Mouse (Mus musculus) midbrain, embryonic 12.5 days (tissue): ENCODE measurements around the gene Fez1. TPM values are rescaled to one million over a fixed set of nuclear protein-coding genes. Genes with fewer than 3 reads are reported as not detected.

Experiments
- ATAC-seq: fragments of 200-750 bp; cut with Nextera tagmentation; 2 replicates; pipeline ENCODE4 v1.8.0; 2017; ENCODE audit warnings: low read depth, moderate TSS enrichment, moderate library complexity; ENCODE audit not compliant: low FRiP score
- H3K27ac ChIP-seq: fragments of 300-500 bp; sonication (generic); replicated peaks from 2 replicates; pipeline ENCODE4 v1.5.1; 2016; ENCODE audit warnings: mild to moderate bottlenecking
- H3K27me3 ChIP-seq: fragments of 300-500 bp; sonication (generic); 2 replicates; pipeline ENCODE4 v1.6.1; 2016; ENCODE audit warnings: mild to moderate bottlenecking
- H3K36me3 ChIP-seq: fragments of 300-500 bp; sonication (generic); 2 replicates; pipeline ENCODE4 v1.6.1; 2016
- H3K4me1 ChIP-seq: fragments of 300-500 bp; sonication (generic); 2 replicates; pipeline ENCODE4 v1.6.1; 2016
- H3K4me2 ChIP-seq: fragments of 300-500 bp; sonication (generic); replicated peaks from 2 replicates; pipeline ENCODE4 v1.6.1; 2016; ENCODE audit warnings: mild to moderate bottlenecking, moderate library complexity
- H3K4me3 ChIP-seq: fragments of 300-500 bp; sonication (generic); 2 replicates; pipeline ENCODE4 v1.5.1; 2016; ENCODE audit warnings: mild to moderate bottlenecking
- H3K9ac ChIP-seq: fragments of 300-500 bp; sonication (generic); replicated peaks from 2 replicates; pipeline ENCODE4 v1.6.1; 2016; ENCODE audit warnings: mild to moderate bottlenecking, moderate library complexity
- H3K9me3 ChIP-seq: fragments of 300-500 bp; sonication (generic); 2 replicates; pipeline ENCODE4 v1.6.1; 2016; ENCODE audit warnings: mild to moderate bottlenecking
- WGBS: fragments of 180-500 bp; shearing (Covaris S2); methylation state at CpG from one replicate; pipeline ENCODE4 v1.1.7; 2016; 5-methylcytosine and 5-hydroxymethylcytosine counted together
- polyA plus RNA-seq: library from polyadenylated mRNA; unstranded; fragments of >200 nt; fragmentation: Nextera tagmentation; extraction: Ambion mirVana; gene quantifications from 2 replicates; pipeline ENCODE4 v1.2.1, GENCODE M21; 2016

Fez1 gene
- polyA plus RNA-seq, 1 experiment from 2014 or later, result 452 TPM

DNA sequence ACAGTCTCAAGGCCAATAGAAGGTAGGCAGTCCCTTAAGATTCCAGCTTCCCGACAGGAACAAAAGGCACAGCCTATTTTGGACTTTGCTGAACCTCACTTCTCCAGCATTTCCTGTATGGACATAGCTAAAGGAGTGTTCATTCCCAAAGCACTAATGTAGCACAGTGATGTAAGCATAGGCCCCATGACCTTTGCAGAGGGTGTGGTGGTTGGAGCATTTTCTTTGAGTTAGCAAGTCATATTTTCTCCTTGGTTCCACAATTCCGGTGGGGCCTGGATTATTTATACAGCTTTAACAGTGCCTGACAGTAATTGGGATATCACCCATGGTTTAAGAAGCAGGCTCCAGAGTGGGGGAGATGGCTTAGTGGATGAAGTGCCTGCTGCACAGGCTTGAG, 27.0 kb downstream of the Fez1 start:
- peaks cover 88% of the 10 kb centered on the region for H3K36me3 ChIP-seq
- H3K9me3 ChIP-seq, result no peaks in the 10 kb centered on the region
- H3K9ac ChIP-seq, result no peak overlapping the region
- H3K4me2 ChIP-seq, result no peak overlapping the region
- H3K27me3 ChIP-seq, result no peaks in the 10 kb centered on the region
- ATAC-seq, result no peak
- 89% methylated on average over 2 of the region's 2 CpGs for WGBS
- no peak overlapping the region for H3K4me3 ChIP-seq
- no peak overlapping the region for H3K27ac ChIP-seq
- no peaks in the 10 kb centered on the region for H3K4me1 ChIP-seq

- 68% methylated on average over 1 of the region's 1 CpGs for WGBS
- H3K9ac ChIP-seq, result no peak overlapping the region
- H3K4me2 ChIP-seq, result no peak overlapping the region
- no peak for ATAC-seq
- no peaks in the 10 kb centered on the region for H3K27me3 ChIP-seq
- H3K27ac ChIP-seq, result no peak overlapping the region
- peaks cover 77% of the 10 kb centered on the region for H3K36me3 ChIP-seq
- no peak overlapping the region for H3K4me3 ChIP-seq
- no peaks in the 10 kb centered on the region for H3K9me3 ChIP-seq
- no peaks in the 10 kb centered on the region for H3K4me1 ChIP-seq
These were observed 28.4 kb downstream of the Fez1 start for GRCm38 (mm10) chr9:36850091-36850490.

- Histone ChIP-seq H3K27ac (no peak overlapping the region), H3K27me3 (no peaks in the 10 kb centered on the region), H3K36me3 (peaks cover 74% of the 10 kb centered on the region), H3K9ac (no peak overlapping the region), H3K9me3 (no peaks in the 10 kb centered on the region), H3K4me1 (peaks cover 4% of the 10 kb centered on the region), H3K4me2 (no peak overlapping the region), H3K4me3 (no peak overlapping the region)
- 96% methylated on average over 2 of the region's 2 CpGs for WGBS
- no peak for ATAC-seq
These were observed 30.5 kb downstream of the Fez1 start for GRCm38 (mm10) chr9:36852175-36852574.

- no peaks in the 10 kb centered on the region for H3K9me3 ChIP-seq
- H3K9ac ChIP-seq, result no peak overlapping the region
- H3K4me2 ChIP-seq, result no peak overlapping the region
- WGBS, result 78% methylated on average over 2 of the region's 2 CpGs
- H3K27ac ChIP-seq, result no peak overlapping the region
- ATAC-seq, result no peak
- H3K36me3 ChIP-seq, result peaks cover 66% of the 10 kb centered on the region
- H3K27me3 ChIP-seq, result no peaks in the 10 kb centered on the region
- H3K4me3 ChIP-seq, result no peak overlapping the region
- peaks cover 15% of the 10 kb centered on the region for H3K4me1 ChIP-seq
These were observed 34.7 kb downstream of the Fez1 start for GRCm38 (mm10) chr9:36856351-36856750.

- no peak overlapping the region for H3K4me3 ChIP-seq
- no peak overlapping the region for H3K9ac ChIP-seq
- H3K36me3 ChIP-seq, result peaks cover 65% of the 10 kb centered on the region
- peaks cover 15% of the 10 kb centered on the region for H3K4me1 ChIP-seq
- no peaks in the 10 kb centered on the region for H3K27me3 ChIP-seq
- H3K9me3 ChIP-seq, result no peaks in the 10 kb centered on the region
- no peak overlapping the region for H3K4me2 ChIP-seq
- peak; percentile 52; the same call in 1 of the 2 replicates for ATAC-seq
- WGBS, result 18% methylated on average over 8 of the region's 8 CpGs
- peak overlapping the region; percentile 61; the same call in 1 of the 2 replicates for H3K27ac ChIP-seq
These were observed 35.9 kb downstream of the Fez1 start for GRCm38 (mm10) chr9:36857476-36858117.

DNA sequence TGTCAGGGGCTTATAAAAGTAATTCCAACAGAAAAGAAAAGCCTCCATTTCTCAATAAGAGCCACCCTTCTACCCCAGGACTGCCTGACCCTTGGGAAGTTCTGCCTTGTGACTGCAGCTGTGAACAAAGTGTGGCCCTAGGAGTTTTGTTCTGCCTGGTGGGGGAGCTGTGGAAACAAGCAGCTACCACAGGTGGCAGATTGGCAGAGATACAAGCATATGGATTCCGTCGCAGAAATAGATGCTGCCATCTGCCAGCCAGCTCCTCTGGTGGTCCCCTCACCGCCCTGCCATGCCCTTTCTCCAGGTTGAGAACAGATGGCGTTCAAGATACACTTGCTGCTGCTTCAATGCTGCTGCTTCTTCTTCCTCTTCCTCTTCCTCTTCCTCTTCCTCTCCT, 37.0 kb downstream of the Fez1 start:
- Histone ChIP-seq H3K9me3 (no peaks in the 10 kb centered on the region), H3K27me3 (no peaks in the 10 kb centered on the region), H3K27ac (no peak overlapping the region), H3K4me3 (no peak overlapping the region), H3K36me3 (peaks cover 74% of the 10 kb centered on the region), H3K4me1 (peaks cover 15% of the 10 kb centered on the region), H3K4me2 (no peak overlapping the region), H3K9ac (no peak overlapping the region)
- 0 out of 2 replicates have a peak, but pooled peaks have one; percentile 23 for ATAC-seq
- WGBS, result 32% methylated on average over 4 of the region's 4 CpGs

DNA sequence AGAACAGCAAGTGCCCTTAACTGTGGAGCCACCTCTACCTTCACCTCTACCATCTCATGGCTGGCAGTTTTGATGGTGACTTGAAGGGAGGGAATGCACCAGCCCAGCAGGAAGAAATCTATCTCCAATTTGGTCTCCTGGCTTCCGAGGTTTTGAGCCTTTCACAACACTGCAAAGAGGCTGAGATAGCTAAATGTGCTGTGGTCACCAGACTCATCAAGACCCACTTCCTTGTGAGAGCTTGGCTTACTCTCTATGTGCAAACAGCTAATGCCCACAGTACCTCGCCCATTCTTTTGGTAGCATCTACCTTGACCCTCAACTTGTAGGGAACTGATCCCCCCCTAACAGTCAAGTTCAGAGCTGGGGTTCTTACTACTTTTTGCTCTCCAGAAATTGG, 40.9 kb downstream of the Fez1 start:
- Histone ChIP-seq H3K4me1 (peaks cover 7% of the 10 kb centered on the region), H3K4me2 (no peak overlapping the region), H3K36me3 (peaks cover 87% of the 10 kb centered on the region), H3K27me3 (no peaks in the 10 kb centered on the region), H3K4me3 (no peak overlapping the region), H3K27ac (no peak overlapping the region), H3K9me3 (no peaks in the 10 kb centered on the region), H3K9ac (no peak overlapping the region)
- 94% methylated on average over 2 of the region's 2 CpGs for WGBS
- no peak for ATAC-seq

DNA sequence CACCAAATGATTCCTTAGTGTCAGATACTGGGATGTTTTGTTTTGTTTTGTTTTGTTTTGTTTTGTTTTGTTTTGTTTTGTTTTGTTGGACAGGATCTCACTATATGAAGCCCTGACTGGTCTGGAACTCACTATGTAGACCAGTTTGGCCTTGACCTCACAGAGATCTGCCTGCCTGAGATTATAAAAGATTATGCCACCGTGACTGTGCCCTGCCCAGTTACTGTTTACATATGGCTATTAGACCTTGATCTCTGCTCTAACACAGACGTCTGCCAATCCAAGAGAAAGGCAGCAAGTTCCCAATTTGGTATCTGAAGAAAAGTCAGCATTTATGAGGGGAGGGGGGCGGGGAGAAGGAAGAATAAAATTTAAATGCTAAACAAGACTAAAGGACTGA, 42.0 kb downstream of the Fez1 start:
- peaks cover 92% of the 10 kb centered on the region for H3K36me3 ChIP-seq
- no peaks in the 10 kb centered on the region for H3K27me3 ChIP-seq
- H3K27ac ChIP-seq, result no peak overlapping the region
- WGBS, result 70% methylated on average over 3 of the region's 3 CpGs
- 0 out of 2 replicates have a peak, but pooled peaks cover 2% of the 10 kb centered on the region for H3K4me1 ChIP-seq
- no peaks in the 10 kb centered on the region for H3K9me3 ChIP-seq
- no peak overlapping the region for H3K4me3 ChIP-seq
- H3K4me2 ChIP-seq, result no peak overlapping the region
- no peak for ATAC-seq
- H3K9ac ChIP-seq, result no peak overlapping the region

DNA sequence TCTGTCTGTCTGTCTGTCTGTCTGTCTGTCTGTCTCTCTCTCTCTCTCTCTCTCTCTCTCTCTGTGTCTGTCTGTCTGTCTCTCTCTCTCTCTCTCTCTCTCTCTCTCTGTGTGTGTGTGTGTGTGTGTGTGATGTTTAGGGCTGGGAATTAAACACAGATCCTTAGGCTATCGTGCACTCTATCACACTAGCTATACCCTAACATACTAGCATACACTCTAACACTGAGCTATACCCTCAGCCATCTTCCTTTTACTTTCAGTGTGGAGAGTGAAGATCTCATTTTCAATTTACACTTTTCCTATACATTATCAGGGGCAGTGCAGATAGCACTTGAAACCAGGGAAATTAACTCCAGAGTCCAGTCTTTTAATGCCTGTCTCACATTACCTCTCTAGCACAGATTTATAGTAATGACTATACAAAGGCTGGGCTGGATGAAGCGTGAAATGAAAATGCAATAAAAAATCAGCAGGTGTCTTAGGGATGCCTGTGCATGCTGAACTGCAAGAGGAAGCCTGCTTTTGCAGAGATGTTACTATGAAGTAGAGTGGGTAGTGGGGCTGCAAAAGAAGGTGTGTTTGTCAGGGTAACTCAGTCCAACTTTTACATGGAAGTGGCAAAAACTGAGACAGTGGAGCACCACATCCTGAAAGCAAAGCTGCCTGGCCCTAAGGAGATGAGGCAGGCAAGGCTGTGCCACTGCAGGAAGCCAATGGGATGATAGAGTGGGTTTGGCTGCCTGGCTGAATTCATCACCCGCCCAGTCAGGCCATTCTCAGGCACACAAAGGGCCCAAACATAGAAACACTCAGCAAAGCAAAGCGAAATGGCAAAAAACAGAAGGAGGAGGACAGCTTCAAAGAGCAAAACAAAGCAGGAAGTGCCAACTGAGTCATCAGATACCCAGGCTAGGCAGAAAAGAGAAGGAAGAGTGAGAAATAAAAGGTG, 43.5 kb downstream of the Fez1 start:
- Histone ChIP-seq H3K4me2 (no peak overlapping the region), H3K4me3 (no peak overlapping the region), H3K4me1 (no peaks in the 10 kb centered on the region), H3K36me3 (peaks cover 94% of the 10 kb centered on the region), H3K27me3 (no peaks in the 10 kb centered on the region), H3K27ac (0 out of 2 replicates have a peak overlapping the region, but pooled peaks have one; percentile 15), H3K9me3 (no peaks in the 10 kb centered on the region), H3K9ac (no peak overlapping the region)
- peak; percentile 9; the same call in 1 of the 2 replicates for ATAC-seq
- 53% methylated on average over 4 of the region's 4 CpGs for whole genome bisulfite sequencing

GRCm38 (mm10) chr9:36868662-36869061, 47.0 kb downstream of the Fez1 start:
- H3K9me3 ChIP-seq, result no peaks in the 10 kb centered on the region
- 96% methylated on average over 6 of the region's 6 CpGs for WGBS
- H3K27me3 ChIP-seq, result no peaks in the 10 kb centered on the region
- no peak overlapping the region for H3K27ac ChIP-seq
- no peak overlapping the region for H3K4me3 ChIP-seq
- no peak overlapping the region for H3K4me2 ChIP-seq
- no peaks in the 10 kb centered on the region for H3K4me1 ChIP-seq
- no peak overlapping the region for H3K9ac ChIP-seq
- peaks cover 94% of the 10 kb centered on the region for H3K36me3 ChIP-seq
- no peak for ATAC-seq

DNA sequence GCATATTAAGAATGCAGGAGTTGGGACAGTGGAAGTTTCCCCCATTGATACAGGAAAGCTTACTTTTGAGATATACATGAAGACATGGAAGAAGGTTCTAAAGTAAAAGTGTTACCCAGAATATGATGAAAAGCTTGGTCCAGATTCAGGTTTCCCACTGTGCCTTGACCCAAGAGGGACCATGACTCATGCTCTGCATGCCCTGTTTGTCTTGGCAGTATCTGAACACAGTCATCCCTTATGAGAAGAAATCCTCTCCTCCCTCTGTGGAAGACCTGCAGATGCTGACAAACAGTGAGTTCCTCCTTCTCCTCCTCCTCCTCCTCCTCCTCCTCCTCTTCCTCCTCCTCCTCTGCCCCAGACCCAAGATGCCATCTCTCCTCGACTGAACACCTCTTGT, 48.6 kb downstream of the Fez1 start:
- H3K36me3 ChIP-seq, result peaks cover 95% of the 10 kb centered on the region
- no peak for ATAC-seq
- no peak overlapping the region for H3K4me3 ChIP-seq
- H3K27ac ChIP-seq, result no peak overlapping the region
- no peaks in the 10 kb centered on the region for H3K4me1 ChIP-seq
- no peak overlapping the region for H3K4me2 ChIP-seq
- no peaks in the 10 kb centered on the region for H3K27me3 ChIP-seq
- H3K9me3 ChIP-seq, result no peaks in the 10 kb centered on the region
- no peak overlapping the region for H3K9ac ChIP-seq
- WGBS, result 22% methylated on average over 1 of the region's 1 CpGs

DNA sequence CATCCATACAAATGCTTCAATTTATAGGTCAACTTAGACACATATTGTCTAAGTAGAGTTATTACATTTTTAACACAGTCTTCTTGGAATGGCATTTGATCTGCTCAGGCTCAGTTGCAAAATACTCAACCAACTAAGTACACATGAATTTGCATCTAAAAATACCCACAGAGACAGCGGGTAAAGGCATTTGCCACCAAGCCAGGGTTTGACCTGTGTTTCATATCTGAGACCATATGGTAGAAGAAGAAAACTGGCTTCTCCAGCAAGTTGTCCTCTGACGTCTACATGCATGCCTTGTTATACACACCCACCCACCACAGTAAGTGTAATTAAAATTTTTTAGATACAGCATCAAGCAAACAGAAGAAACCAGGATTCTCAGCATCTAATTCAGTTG, 52.1 kb downstream of the Fez1 start:
- ATAC-seq, result no peak
- Histone ChIP-seq H3K27ac (no peak overlapping the region), H3K27me3 (no peaks in the 10 kb centered on the region), H3K4me3 (no peak overlapping the region), H3K9ac (no peak overlapping the region), H3K4me2 (no peak overlapping the region), H3K4me1 (no peaks in the 10 kb centered on the region), H3K9me3 (no peaks in the 10 kb centered on the region), H3K36me3 (peaks cover 99% of the 10 kb centered on the region)
- 87% methylated on average over 2 of the region's 2 CpGs for WGBS
